Mouse (Mus musculus) liver, postnatal 0 days (tissue): ENCODE measurements at regions not wholly inside any gene's neighbourhood (a gene's known extent, or its start where the extent isn't known, plus 50 kb on each side); places are given as distances from the start of the nearest gene placed in this dataset.
A peak's percentile ranks its signal among the peaks of the same experiment; 100 is the strongest.

Experiments
- ATAC-seq: fragments of 200-750 bp; cut with Nextera tagmentation; 2 replicates; pipeline ENCODE4 v1.8.0; 2017; ENCODE audit warnings: mild to moderate bottlenecking, moderate library complexity
- DNase-seq: peaks from one replicate; pipeline ENCODE4 v3.0.0-alpha.2; 2016
- H3K27ac ChIP-seq: fragments of 300-500 bp; sonication (generic); 2 replicates; pipeline ENCODE4 v1.5.1; 2014; ENCODE audit warnings: antibody characterized with exemption, moderate library complexity, mild to moderate bottlenecking, low read depth
- H3K27me3 ChIP-seq: fragments of 300-500 bp; sonication (generic); 2 replicates; pipeline ENCODE4 v1.6.1; 2014; ENCODE audit warnings: low read length, control low read depth, mixed read lengths; ENCODE audit not compliant: insufficient read depth
- H3K36me3 ChIP-seq: fragments of 300-500 bp; sonication (generic); replicated peaks from 2 replicates; pipeline ENCODE4 v1.6.1; 2014; ENCODE audit warnings: mild to moderate bottlenecking, control low read depth, low read length, moderate library complexity, mixed read lengths; ENCODE audit not compliant: insufficient read depth
- H3K4me1 ChIP-seq: fragments of 300-500 bp; sonication (generic); 2 replicates; pipeline ENCODE4 v1.6.1; 2014; ENCODE audit warnings: antibody characterized with exemption, mild to moderate bottlenecking, control low read depth; ENCODE audit not compliant: insufficient read depth
- H3K4me2 ChIP-seq: fragments of 300-500 bp; sonication (generic); 2 replicates; pipeline ENCODE4 v1.6.1; 2014; ENCODE audit warnings: low read depth, mild to moderate bottlenecking, low read length, moderate library complexity, mixed read lengths
- H3K4me3 ChIP-seq: fragments of 300-500 bp; sonication (generic); 2 replicates; pipeline ENCODE4 v1.5.1; 2014; ENCODE audit warnings: low read depth, low read length
- H3K9ac ChIP-seq: fragments of 300-500 bp; sonication (generic); replicated peaks from 2 replicates; pipeline ENCODE4 v1.6.1; 2014; ENCODE audit warnings: mild to moderate bottlenecking, moderate library complexity
- H3K9me3 ChIP-seq: fragments of 300-500 bp; sonication (generic); 2 replicates; pipeline ENCODE4 v1.6.1; 2016; ENCODE audit warnings: mild to moderate bottlenecking, control low read depth, low read length, mixed read lengths
- CTCF ChIP-seq: sonication (generic); IDR thresholded peaks from 2 replicates; pipeline ENCODE4 v1.5.1; 2016; ENCODE audit warnings: antibody characterized with exemption, low read depth
- EP300 ChIP-seq: IDR thresholded peaks from 2 replicates; pipeline ENCODE4 v1.6.1; 2016; ENCODE audit warnings: antibody characterized with exemption, low read depth, mild to moderate bottlenecking
- WGBS: fragments of 180-500 bp; shearing (Covaris S2); extraction: QIAGEN DNeasy Blood & Tissue Kit; methylation state at CpG from one replicate; pipeline ENCODE4 v1.1.7; 2014; ENCODE audit not compliant: insufficient replicate concordance; 5-methylcytosine and 5-hydroxymethylcytosine counted together

GRCm38 (mm10) chr14:120652034-120652433 lies 173.8 kb downstream of the Rap2a start:
- H3K4me3 ChIP-seq, result no peak overlapping the region
- no peaks in the 10 kb centered on the region for H3K36me3 ChIP-seq
- H3K4me2 ChIP-seq, result no peak overlapping the region
- WGBS, result 67% methylated on average over 7 of the region's 7 CpGs
- H3K4me1 ChIP-seq, result no peaks in the 10 kb centered on the region
- no peaks in the 10 kb centered on the region for H3K9me3 ChIP-seq
- H3K27me3 ChIP-seq, result no peaks in the 10 kb centered on the region
- DNase-seq (no peak), ATAC-seq (no peak)
- TF ChIP-seq EP300 (no peak), CTCF (no peak)
- H3K9ac ChIP-seq, result no peak overlapping the region
- H3K27ac ChIP-seq, result no peak overlapping the region

GRCm38 (mm10) chr14:120660321-120660781 lies 182.1 kb downstream of the Rap2a start:
- H3K27ac ChIP-seq, result no peak overlapping the region
- no peaks in the 10 kb centered on the region for H3K27me3 ChIP-seq
- ATAC-seq (no peak), DNase-seq (peak; percentile 18)
- H3K36me3 ChIP-seq, result no peaks in the 10 kb centered on the region
- no peaks in the 10 kb centered on the region for H3K9me3 ChIP-seq
- no peak overlapping the region for H3K4me2 ChIP-seq
- no peak overlapping the region for H3K4me3 ChIP-seq
- WGBS, result 58% methylated on average over 6 of the region's 6 CpGs
- TF ChIP-seq EP300, result no peak
- peak; percentile 59 for TF ChIP-seq CTCF
- no peak overlapping the region for H3K9ac ChIP-seq
- H3K4me1 ChIP-seq, result no peaks in the 10 kb centered on the region

- ATAC-seq, result no peak
- H3K4me1 ChIP-seq, result no peaks in the 10 kb centered on the region
- H3K9me3 ChIP-seq, result no peaks in the 10 kb centered on the region
- no peak overlapping the region for H3K9ac ChIP-seq
- H3K27me3 ChIP-seq, result no peaks in the 10 kb centered on the region
- no peak overlapping the region for H3K27ac ChIP-seq
- H3K4me2 ChIP-seq, result no peak overlapping the region
- TF ChIP-seq CTCF, result no peak
- no peak for TF ChIP-seq EP300
- H3K4me3 ChIP-seq, result no peak overlapping the region
- H3K36me3 ChIP-seq, result no peaks in the 10 kb centered on the region
- no peak for DNase-seq
- WGBS, result 57% methylated on average over 5 of the region's 5 CpGs
Measured at GRCm38 (mm10) chr14:120661111-120661510, 182.9 kb downstream of the Rap2a start.

- no peak overlapping the region for H3K9ac ChIP-seq
- H3K4me1 ChIP-seq, result no peaks in the 10 kb centered on the region
Measured at GRCm38 (mm10) chr14:120669665-120670064, 191.4 kb downstream of the Rap2a start.

GRCm38 (mm10) chr14:120675752-120676151 lies 197.5 kb downstream of the Rap2a start:
- Histone ChIP-seq H3K4me1 (no peaks in the 10 kb centered on the region), H3K36me3 (no peaks in the 10 kb centered on the region), H3K27me3 (no peaks in the 10 kb centered on the region), H3K4me3 (no peak overlapping the region), H3K9ac (no peak overlapping the region), H3K4me2 (no peak overlapping the region), H3K27ac (no peak overlapping the region), H3K9me3 (no peaks in the 10 kb centered on the region)
- no peak for ATAC-seq
- 69% methylated on average over 2 of the region's 2 CpGs for WGBS
- DNase-seq, result no peak
- TF ChIP-seq EP300 (no peak), CTCF (no peak)

More at GRCm38 (mm10) chr14:120669665-120670064, 191.4 kb downstream of the Rap2a start:
- H3K36me3 ChIP-seq, result no peaks in the 10 kb centered on the region
- ATAC-seq (no peak), DNase-seq (no peak)
- H3K27ac ChIP-seq, result no peak overlapping the region
- no peak overlapping the region for H3K4me3 ChIP-seq
- TF ChIP-seq EP300, result no peak
- no peak for TF ChIP-seq CTCF
- no peaks in the 10 kb centered on the region for H3K27me3 ChIP-seq
- no peaks in the 10 kb centered on the region for H3K9me3 ChIP-seq
- H3K4me2 ChIP-seq, result no peak overlapping the region
- 55% methylated on average over 5 of the region's 5 CpGs for WGBS

- no peak overlapping the region for H3K4me2 ChIP-seq
- H3K4me1 ChIP-seq, result no peaks in the 10 kb centered on the region
- no peak overlapping the region for H3K4me3 ChIP-seq
- no peaks in the 10 kb centered on the region for H3K36me3 ChIP-seq
- no peak for TF ChIP-seq EP300
- TF ChIP-seq CTCF, result no peak
- no peaks in the 10 kb centered on the region for H3K9me3 ChIP-seq
- H3K27ac ChIP-seq, result no peak overlapping the region
- DNase-seq (no peak), ATAC-seq (no peak)
- WGBS, result 67% methylated on average over 9 of the region's 9 CpGs
- no peak overlapping the region for H3K9ac ChIP-seq
- no peaks in the 10 kb centered on the region for H3K27me3 ChIP-seq
Measured at GRCm38 (mm10) chr14:120678533-120678932, 200.3 kb downstream of the Rap2a start.

- Histone ChIP-seq H3K4me2 (no peak overlapping the region), H3K4me3 (no peak overlapping the region), H3K27ac (no peak overlapping the region), H3K4me1 (no peaks in the 10 kb centered on the region), H3K36me3 (no peaks in the 10 kb centered on the region), H3K9ac (no peak overlapping the region), H3K27me3 (no peaks in the 10 kb centered on the region), H3K9me3 (no peaks in the 10 kb centered on the region)
- 60% methylated on average over 2 of the region's 2 CpGs for whole genome bisulfite sequencing
- ATAC-seq (no peak), DNase-seq (no peak)
- TF ChIP-seq CTCF, result no peak
- no peak for TF ChIP-seq EP300
Measured at GRCm38 (mm10) chr14:120679072-120679471, 200.8 kb downstream of the Rap2a start.
